Mouse (Mus musculus) embryonic facial prominence, embryonic 11.5 days (tissue): ENCODE data around the gene Nelfb. TPM values are rescaled to one million over a fixed set of nuclear protein-coding genes. Genes with fewer than 3 reads are reported as not detected.

Experiments used
- ATAC-seq: fragments of 200-750 bp; cut with Nextera tagmentation; replicated peaks from 2 replicates; pipeline ENCODE4 v1.8.0; 2017; ENCODE audit warnings: low read depth; ENCODE audit not compliant: insufficient number of reproducible peaks, low FRiP score, low TSS enrichment
- DNase-seq: peaks from one replicate; pipeline ENCODE4 v3.0.0-alpha.2; 2015; ENCODE audit warnings: low spot score
- H3K27ac ChIP-seq: fragments of 300-500 bp; sonication (generic); replicated peaks from 2 replicates; pipeline ENCODE4 v1.5.1; 2014; ENCODE audit warnings: mild to moderate bottlenecking, low read depth, low read length, control low read depth
- H3K27me3 ChIP-seq: fragments of 300-500 bp; sonication (generic); 2 replicates; pipeline ENCODE4 v1.6.1; 2014; ENCODE audit warnings: mild to moderate bottlenecking, low read length, moderate library complexity, mixed read lengths; ENCODE audit not compliant: control insufficient read depth, insufficient read depth
- H3K36me3 ChIP-seq: fragments of 300-500 bp; sonication (generic); replicated peaks from 2 replicates; pipeline ENCODE4 v1.6.1; 2014; ENCODE audit warnings: low read depth, mild to moderate bottlenecking, low read length, moderate library complexity, mixed read lengths; ENCODE audit not compliant: control insufficient read depth, insufficient read depth
- H3K4me1 ChIP-seq: fragments of 300-500 bp; sonication (generic); 2 replicates; pipeline ENCODE4 v1.6.1; 2014; ENCODE audit warnings: low read length, mixed read lengths; ENCODE audit not compliant: control insufficient read depth, insufficient read depth
- H3K4me2 ChIP-seq: fragments of 300-500 bp; sonication (generic); 2 replicates; pipeline ENCODE4 v1.6.1; 2014; ENCODE audit warnings: low read depth, mild to moderate bottlenecking, control low read depth, low read length, moderate library complexity
- H3K4me3 ChIP-seq: fragments of 300-500 bp; sonication (generic); 2 replicates; pipeline ENCODE4 v1.5.1; 2014; ENCODE audit warnings: low read depth, low read length, control low read depth
- H3K9ac ChIP-seq: fragments of 300-500 bp; sonication (generic); replicated peaks from 2 replicates; pipeline ENCODE4 v1.6.1; 2014; ENCODE audit warnings: mild to moderate bottlenecking, control low read depth, low read length
- H3K9me3 ChIP-seq: fragments of 300-500 bp; sonication (generic); replicated peaks from 2 replicates; pipeline ENCODE4 v1.6.1; 2016; ENCODE audit warnings: mild to moderate bottlenecking, low read length, inconsistent platforms, mixed read lengths; ENCODE audit not compliant: control insufficient read depth
- WGBS: fragments of 180-500 bp; shearing (Covaris S2); extraction: QIAGEN DNeasy Blood & Tissue Kit; methylation state at CpG from one replicate; pipeline ENCODE4 v1.1.7; 2014; 5-methylcytosine and 5-hydroxymethylcytosine counted together
- polyA plus RNA-seq: library from polyadenylated mRNA; unstranded; fragments of >200 nt; fragmentation: Nextera tagmentation; extraction: Ambion mirVana; gene quantifications from 2 replicates; pipeline ENCODE4 v1.2.1, GENCODE M21; 2014

Nelfb gene
- polyA plus RNA-seq, 1 experiment from 2014 or later = 90.5 TPM

- Histone ChIP-seq H3K36me3 (no peaks in the 10 kb centered on the region), H3K9ac (peak overlapping the region; percentile 75), H3K4me2 (peak overlapping the region; percentile 87), H3K4me3 (peak overlapping the region; percentile 78), H3K9me3 (no peaks in the 10 kb centered on the region), H3K27ac (peak overlapping the region; percentile 85), H3K4me1 (peaks cover 2% of the 10 kb centered on the region; the same call in 1 of the 2 replicates), H3K27me3 (no peaks in the 10 kb centered on the region)
- peak; percentile 65 for DNase-seq
- peak; percentile 24 for ATAC-seq
- under 1% methylated on average over 46 of the region's 53 CpGs for WGBS
These were observed 12.6 kb upstream of the Nelfb start for GRCm38 (mm10) chr2:25223681-25224491.

GRCm38 (mm10) chr2:25221331-25221772, 10.1 kb upstream of the Nelfb start:
- no peaks in the 10 kb centered on the region for H3K36me3 ChIP-seq
- H3K4me2 ChIP-seq = no peak overlapping the region
- 64% methylated on average over 5 of the region's 5 CpGs for WGBS
- no peaks in the 10 kb centered on the region for H3K9me3 ChIP-seq
- H3K27me3 ChIP-seq = no peaks in the 10 kb centered on the region
- DNase-seq (no peak), ATAC-seq (no peak)
- H3K27ac ChIP-seq = no peak overlapping the region
- no peak overlapping the region for H3K4me3 ChIP-seq
- peaks cover 2% of the 10 kb centered on the region; the same call in 1 of the 2 replicates for H3K4me1 ChIP-seq
- H3K9ac ChIP-seq = no peak overlapping the region

DNA sequence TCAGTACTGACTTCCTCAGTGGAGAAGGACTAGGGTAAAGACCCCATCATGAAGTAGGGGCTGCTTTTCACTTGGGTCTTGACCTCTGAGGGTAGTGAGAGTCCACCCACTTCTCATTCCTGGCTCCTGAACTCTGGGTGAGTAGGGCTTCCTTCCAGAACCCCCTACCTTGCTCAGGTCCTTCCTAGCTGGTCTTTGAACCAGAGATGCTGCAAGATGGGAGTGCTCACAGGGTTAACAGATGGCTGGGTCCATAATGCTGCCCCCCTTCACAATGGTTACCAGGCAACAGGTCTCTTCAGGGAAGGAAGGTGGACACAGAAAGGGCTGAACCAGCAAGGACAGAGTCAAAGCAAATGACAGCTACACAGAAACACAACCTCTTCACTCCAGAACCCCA, 7.2 kb upstream of the Nelfb start, which contains the start of gene Fam166a:
Fam166a (plus strand) TSS at position 301 of the 400 bp plus-strand sequence.
- H3K9ac ChIP-seq = no peak within 1 kb of the TSS
- no peaks in the 10 kb centered on the region for H3K36me3 ChIP-seq
- H3K4me2 ChIP-seq = no peak within 1 kb of the TSS
- no peak within 1 kb of the TSS for H3K4me3 ChIP-seq
- ATAC-seq (no peak), DNase-seq (no peak)
- H3K27me3 ChIP-seq = no peaks in the 10 kb centered on the region
- H3K4me1 ChIP-seq = no peaks in the 10 kb centered on the region
- H3K27ac ChIP-seq = no peak within 1 kb of the TSS
- no peaks in the 10 kb centered on the region for H3K9me3 ChIP-seq

GRCm38 (mm10) chr2:25217666-25218065, 6.4 kb upstream of the Nelfb start:
- Histone ChIP-seq H3K4me3 (no peak overlapping the region), H3K4me2 (no peak overlapping the region), H3K27ac (no peak overlapping the region), H3K4me1 (no peaks in the 10 kb centered on the region), H3K9ac (no peak overlapping the region), H3K36me3 (no peaks in the 10 kb centered on the region), H3K27me3 (no peaks in the 10 kb centered on the region), H3K9me3 (no peaks in the 10 kb centered on the region)
- DNase-seq (no peak), ATAC-seq (no peak)
- WGBS = 55% methylated on average over 2 of the region's 2 CpGs

DNA sequence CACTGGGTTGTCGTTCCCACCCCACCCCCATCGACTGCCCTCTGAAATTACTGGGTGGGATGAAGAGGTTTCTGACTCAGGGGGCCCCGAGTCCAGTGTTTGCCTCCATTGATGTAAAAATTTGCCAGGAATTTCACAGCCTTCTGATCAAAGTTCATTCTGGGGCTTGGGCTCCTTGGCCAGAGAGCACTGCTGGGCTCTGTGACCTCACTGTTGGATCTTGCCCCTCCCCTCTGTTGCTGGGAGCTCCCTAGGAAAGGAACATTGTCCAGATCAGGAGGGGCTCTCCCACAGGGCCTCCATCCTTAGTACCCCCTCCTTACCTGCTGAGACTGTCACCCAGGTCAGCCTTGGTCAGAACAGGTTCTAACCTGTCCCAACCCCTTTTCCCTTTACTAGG, 3.2 kb upstream of the Nelfb start, which contains the start of gene Stpg3:
Stpg3 (minus strand) TSS at position 194 of the 400 bp plus-strand sequence.
- 66% methylated on average over 3 of the region's 3 CpGs for WGBS
- H3K4me2 ChIP-seq = no peak within 1 kb of the TSS
- H3K9ac ChIP-seq = no peak within 1 kb of the TSS
- no peaks in the 10 kb centered on the region for H3K36me3 ChIP-seq
- peaks cover 8% of the 10 kb centered on the region for H3K4me1 ChIP-seq
- H3K27ac ChIP-seq = no peak within 1 kb of the TSS
- H3K9me3 ChIP-seq = no peaks in the 10 kb centered on the region
- DNase-seq (no peak), ATAC-seq (no peak)
- no peaks in the 10 kb centered on the region for H3K27me3 ChIP-seq
- H3K4me3 ChIP-seq = no peak within 1 kb of the TSS

GRCm38 (mm10) chr2:25213266-25213865, 2.1 kb upstream of the Nelfb start:
- 72% methylated on average over 23 of the region's 23 CpGs for WGBS
- DNase-seq (no peak), ATAC-seq (no peak)

DNA sequence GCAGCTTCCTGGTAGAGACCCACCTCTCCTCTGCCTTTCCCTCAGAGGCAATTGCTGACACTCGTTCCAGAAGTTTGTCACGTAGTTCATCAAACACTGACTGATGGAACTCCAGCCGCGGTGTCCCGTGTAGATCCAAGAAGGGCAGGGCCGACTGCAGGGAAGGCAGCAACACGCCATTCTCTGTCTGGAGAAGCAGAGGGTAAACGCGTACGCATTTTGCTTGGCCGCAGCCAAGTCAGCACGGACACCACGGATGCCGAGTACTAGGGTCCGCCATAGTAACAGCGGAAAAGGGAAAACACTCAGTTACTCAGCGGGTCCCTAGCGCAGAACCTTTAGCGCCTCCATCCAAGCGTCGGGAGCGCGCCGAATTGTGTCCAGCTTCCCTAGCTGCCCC, 603 bp downstream of the Nelfb start:
- Histone ChIP-seq H3K9me3 (no peaks in the 10 kb centered on the region), H3K4me1 (peaks cover 8% of the 10 kb centered on the region), H3K36me3 (no peaks in the 10 kb centered on the region; the same call in 1 of the 2 replicates), H3K4me2 (peak overlapping the region; percentile 87), H3K9ac (peak overlapping the region; percentile 91), H3K27ac (peak overlapping the region; percentile 53), H3K4me3 (peak overlapping the region; percentile 82), H3K27me3 (no peaks in the 10 kb centered on the region)
- ATAC-seq (0 out of 2 replicates have a peak, but pooled peaks have one; percentile 10), DNase-seq (no peak)
- WGBS = 1% methylated on average over 24 of the region's 24 CpGs

More at GRCm38 (mm10) chr2:25213266-25213865, 2.1 kb upstream of the Nelfb start:
- H3K4me3 ChIP-seq = no peak overlapping the region
- no peak overlapping the region for H3K9ac ChIP-seq
- H3K27ac ChIP-seq = no peak overlapping the region
- peaks cover 8% of the 10 kb centered on the region for H3K4me1 ChIP-seq
- no peaks in the 10 kb centered on the region for H3K27me3 ChIP-seq
- H3K9me3 ChIP-seq = no peaks in the 10 kb centered on the region
- H3K4me2 ChIP-seq = no peak overlapping the region
- no peaks in the 10 kb centered on the region for H3K36me3 ChIP-seq

DNA sequence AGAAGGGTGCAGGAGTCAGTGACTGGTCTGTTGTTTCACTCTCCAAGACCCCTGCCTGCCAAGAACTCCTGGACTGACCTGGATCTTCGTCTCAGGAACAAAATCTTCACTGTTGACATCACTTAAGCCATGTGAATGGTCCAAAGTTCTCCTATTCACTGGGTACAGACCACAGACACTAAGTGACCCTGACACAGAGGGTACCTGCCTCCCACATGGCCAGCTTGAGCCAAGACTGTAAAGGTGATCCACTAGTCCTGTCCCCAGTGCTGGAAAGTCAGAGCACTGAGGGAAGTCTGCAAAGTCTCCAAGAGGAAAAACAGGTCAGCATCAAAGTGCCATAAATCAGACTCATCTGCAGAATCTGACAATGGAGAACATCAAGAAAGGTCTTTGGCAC, 3.7 kb downstream of the Nelfb start:
- no peak overlapping the region for H3K27ac ChIP-seq
- peaks cover 8% of the 10 kb centered on the region for H3K4me1 ChIP-seq
- H3K9ac ChIP-seq = no peak overlapping the region
- H3K9me3 ChIP-seq = no peaks in the 10 kb centered on the region
- DNase-seq (no peak), ATAC-seq (no peak)
- H3K27me3 ChIP-seq = no peaks in the 10 kb centered on the region
- WGBS = 92% methylated on average over 1 of the region's 1 CpGs
- H3K36me3 ChIP-seq = peaks cover 9% of the 10 kb centered on the region
- no peak overlapping the region for H3K4me3 ChIP-seq
- H3K4me2 ChIP-seq = no peak overlapping the region
